Mouse (Mus musculus) cerebellum, adult 2 months (tissue): ENCODE measurements around the gene Slamf9.

Source experiments
- CTCF ChIP-seq: fragments of 200-500 bp; IDR thresholded peaks from 2 replicates; pipeline ENCODE4 v1.5.1; 2011; ENCODE audit warnings: low read depth, mild to moderate bottlenecking, control low read depth, low read length, moderate library complexity, borderline replicate concordance; ENCODE audit not compliant: insufficient read depth
- POLR2A ChIP-seq: fragments of 200-500 bp; IDR thresholded peaks from 2 replicates; pipeline ENCODE4 v1.6.1; 2011; ENCODE audit warnings: low read length, control low read depth, borderline replicate concordance; ENCODE audit not compliant: insufficient read depth

- TF ChIP-seq CTCF (no peak), POLR2A (no peak)
These were observed 5.2 kb upstream of the Slamf9 start for GRCm38 (mm10) chr1:172469810-172470448.
